ENCODE assay signal across 26 mouse cellular contexts in genomic region chr4:37647051-37647450, GRCm38 (mm10).
DNase-seq lines count a peak whose midpoint lies in the region; ATAC-seq and TF ChIP-seq lines count a peak whose summit lies in the region.
"Had no signal": no experiment of that assay in that cellular context is flagged by ENCODE, and none has a peak within 500 bp of the region (broad histone marks: within the 10 kb centered on the region; RNA-seq: fewer than 3 reads in every experiment).

No protein-coding gene starts in this region.

- no peaks in the 10 kb centered on the region for H3K36me3 ChIP-seq in forebrain, postnatal 0 days (ENCODE audit: insufficient read depth)
- no peaks in the 10 kb centered on the region for H3K36me3 ChIP-seq in forebrain, embryonic 10.5 days (replicated peaks)
- no peaks in the 10 kb centered on the region for H3K36me3 ChIP-seq in midbrain, postnatal 0 days (ENCODE audit: insufficient read depth, low read length)
- no peaks in the 10 kb centered on the region for H3K36me3 ChIP-seq in midbrain, embryonic 13.5 days
- H3K36me3 ChIP-seq: G1E; heart, embryonic 15.5 days; liver, embryonic 15.5 days; midbrain, embryonic 15.5 days; neural tube, embryonic 13.5 days had no signal

- no peak overlapping the region for H3K4me2 ChIP-seq in forebrain, postnatal 0 days (ENCODE audit: low read depth)
- no peak overlapping the region for H3K4me2 ChIP-seq in midbrain, postnatal 0 days (ENCODE audit: low read depth, low read length, poor library complexity, severe bottlenecking)
- H3K4me2 ChIP-seq in midbrain, embryonic 13.5 days (replicated peaks), result no peak overlapping the region
- H3K4me2 ChIP-seq: heart, embryonic 15.5 days; liver, embryonic 15.5 days; midbrain, embryonic 15.5 days; neural tube, embryonic 13.5 days had no signal

- H3K27me3 ChIP-seq in forebrain, postnatal 0 days (ENCODE audit: insufficient read depth, low read length), result no peaks in the 10 kb centered on the region
- no peaks in the 10 kb centered on the region for H3K27me3 ChIP-seq in forebrain, embryonic 10.5 days (ENCODE audit: poor library complexity, severe bottlenecking)
- H3K27me3 ChIP-seq in midbrain, postnatal 0 days (ENCODE audit: insufficient read depth, low read length), result no peaks in the 10 kb centered on the region
- no peaks in the 10 kb centered on the region for H3K27me3 ChIP-seq in midbrain, embryonic 13.5 days
- H3K27me3 ChIP-seq: CH12.LX; heart, embryonic 15.5 days; liver, embryonic 15.5 days; midbrain, embryonic 15.5 days; neural tube, embryonic 13.5 days had no signal

- H3K4me1 ChIP-seq in forebrain, postnatal 0 days (ENCODE audit: insufficient read depth), result no peaks in the 10 kb centered on the region
- no peaks in the 10 kb centered on the region for H3K4me1 ChIP-seq in forebrain, embryonic 10.5 days
- no peaks in the 10 kb centered on the region for H3K4me1 ChIP-seq in midbrain, postnatal 0 days (ENCODE audit: insufficient read depth, low read length)
- H3K4me1 ChIP-seq in midbrain, embryonic 13.5 days (replicated peaks), result no peaks in the 10 kb centered on the region
- H3K4me1 ChIP-seq: heart, embryonic 15.5 days; liver, embryonic 15.5 days; midbrain, embryonic 15.5 days; neural tube, embryonic 13.5 days had no signal

- H3K9me3 ChIP-seq in forebrain, postnatal 0 days (ENCODE audit: low read length), result no peaks in the 10 kb centered on the region
- H3K9me3 ChIP-seq in forebrain, embryonic 10.5 days, result no peaks in the 10 kb centered on the region
- no peaks in the 10 kb centered on the region for H3K9me3 ChIP-seq in midbrain, postnatal 0 days (ENCODE audit: low read length)
- H3K9me3 ChIP-seq in midbrain, embryonic 13.5 days, result no peaks in the 10 kb centered on the region
- H3K9me3 ChIP-seq: G1E; heart, embryonic 15.5 days; liver, embryonic 15.5 days; midbrain, embryonic 15.5 days had no signal

- no peak overlapping the region for H3K9ac ChIP-seq in forebrain, postnatal 0 days
- no peak overlapping the region for H3K9ac ChIP-seq in midbrain, postnatal 0 days (replicated peaks; ENCODE audit: low read length, poor library complexity, severe bottlenecking)
- no peak overlapping the region for H3K9ac ChIP-seq in midbrain, embryonic 13.5 days (replicated peaks)
- H3K9ac ChIP-seq: heart, embryonic 15.5 days; liver, embryonic 15.5 days; midbrain, embryonic 15.5 days; neural tube, embryonic 13.5 days had no signal

- no peak for ATAC-seq in forebrain, postnatal 0 days
- no peak for ATAC-seq in midbrain, postnatal 0 days (ENCODE audit: low FRiP score)
- no peak for ATAC-seq in midbrain, embryonic 13.5 days
- ATAC-seq: hindbrain, embryonic 16.5 days; intestine, postnatal 0 days; lung, postnatal 0 days; midbrain, embryonic 15.5 days had no signal

- 11% methylated on average over 1 of the region's 1 CpGs for WGBS in forebrain, postnatal 0 days
- 78% methylated on average over 1 of the region's 1 CpGs for WGBS in forebrain, embryonic 10.5 days
- 38% methylated on average over 1 of the region's 1 CpGs for WGBS in midbrain, postnatal 0 days
- 38% methylated on average over 1 of the region's 1 CpGs for WGBS in midbrain, embryonic 13.5 days

- TF ChIP-seq CTCF in forebrain, postnatal 0 days (IDR thresholded peaks at IDR 0.05; ENCODE audit: low read depth), result no peak
- no peak for TF ChIP-seq CTCF in midbrain, postnatal 0 days (IDR thresholded peaks at IDR 0.05)

- DNase-seq in forebrain, postnatal 0 days, result peak; percentile 6
- no peak for DNase-seq in forebrain, embryonic 10.5 days (ENCODE audit: extremely low spot score, low spot score)
- DNase-seq in kidney, postnatal 14 days, result peak; percentile 7
- DNase-seq in kidney, adult 11 months, result no peak
- peak; percentile 17 for DNase-seq in midbrain, postnatal 0 days (ENCODE audit: low spot score)
- DNase-seq in spleen, adult 12 weeks (ENCODE audit: low spot score), result no peak
- DNase-seq: adrenal gland, adult 2 months; B cell, adult 2 months; cerebellum, adult 8-10 months; heart, postnatal 36 days; liver; thymus, adult 18-20 months; thymus, postnatal 36 days had no signal

- H3K4me3 ChIP-seq in forebrain, postnatal 0 days (ENCODE audit: low read depth, low read length), result no peak overlapping the region
- H3K4me3 ChIP-seq in forebrain, embryonic 10.5 days, result no peak overlapping the region
- no peak overlapping the region for H3K4me3 ChIP-seq in midbrain, postnatal 0 days (ENCODE audit: low read depth, low read length)
- no peak overlapping the region for H3K4me3 ChIP-seq in midbrain, embryonic 13.5 days (replicated peaks)
- H3K4me3 ChIP-seq: heart, embryonic 15.5 days; left cerebral cortex, adult 2 months; liver, embryonic 15.5 days; midbrain, embryonic 15.5 days; myocyte; neural tube, embryonic 13.5 days had no signal

- H3K27ac ChIP-seq in forebrain, postnatal 0 days (ENCODE audit: low read depth, low read length), result no peak overlapping the region
- no peak overlapping the region for H3K27ac ChIP-seq in forebrain, embryonic 10.5 days
- no peak overlapping the region for H3K27ac ChIP-seq in midbrain, postnatal 0 days (ENCODE audit: low read depth, low read length)
- no peak overlapping the region for H3K27ac ChIP-seq in midbrain, embryonic 13.5 days
- H3K27ac ChIP-seq: heart, embryonic 15.5 days; left cerebral cortex, adult 2 months; liver, embryonic 15.5 days; macrophage; midbrain, embryonic 15.5 days; neural tube, embryonic 13.5 days had no signal

Comparison
In these comparisons a context has a peak if more than half of its experiments do, and no peak if none do; other contexts are left out.
1. DNase-seq: peak in forebrain, postnatal 0 days (single experiment), kidney, postnatal 14 days (single experiment) and midbrain, postnatal 0 days (single experiment); none in forebrain, embryonic 10.5 days (single experiment), kidney, adult 11 months (single experiment) and spleen, adult 12 weeks (single experiment).